Mouse (Mus musculus) bone marrow macrophage, adult 2 months (primary cell): ENCODE data around the gene Mb.

ENCODE experiments used
- CTCF ChIP-seq: IDR thresholded peaks from 2 replicates; pipeline ENCODE4 v1.5.1; 2012; ENCODE audit warnings: low read depth, mild to moderate bottlenecking, low read length, moderate library complexity
- POLR2A ChIP-seq: IDR thresholded peaks from 2 replicates; pipeline ENCODE4 v1.6.1; 2012; ENCODE audit warnings: mild to moderate bottlenecking, low read depth, low read length, borderline replicate concordance

- TF ChIP-seq CTCF (no peak), POLR2A (no peak)
Measured at GRCm38 (mm10) chr15:76987137-76987536, 63.3 kb downstream of the Mb start.
